Mouse (Mus musculus) lung, postnatal 0 days (tissue): ENCODE data around the gene Bcar1.

Experiments
- CTCF ChIP-seq: IDR thresholded peaks from 2 replicates; pipeline ENCODE4 v1.5.1; 2016; ENCODE audit warnings: antibody characterized with exemption, mild to moderate bottlenecking
- EP300 ChIP-seq: IDR thresholded peaks from 2 replicates; pipeline ENCODE4 v1.6.1; 2016; ENCODE audit warnings: antibody characterized with exemption, mild to moderate bottlenecking, control low read depth

DNA sequence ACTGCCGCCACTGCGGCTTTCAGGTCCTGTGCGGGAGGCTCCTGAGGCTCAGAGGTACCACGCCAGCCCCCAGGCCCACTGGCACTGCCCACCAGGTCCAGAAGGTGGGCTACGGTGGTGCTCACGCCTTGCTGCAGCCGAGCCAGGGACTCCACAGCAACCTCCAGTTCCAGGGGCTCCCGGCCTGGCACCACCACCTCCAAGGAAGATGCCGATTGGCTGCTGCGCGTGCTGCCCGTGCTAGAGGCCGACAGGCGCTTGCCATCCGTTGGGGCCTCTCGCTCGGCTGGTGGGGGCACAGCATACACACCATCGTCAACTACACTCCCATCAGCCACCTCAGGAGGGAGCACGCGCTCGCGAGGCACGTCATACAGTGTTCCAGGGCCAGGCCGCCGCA, 29.8 kb downstream of the Bcar1 start:
- no peak for TF ChIP-seq CTCF
- TF ChIP-seq EP300 = no peak
